Mouse (Mus musculus) Patski (cell line): ENCODE measurements around the gene Fgfr2. TPM values are rescaled to one million over a fixed set of nuclear protein-coding genes. Genes with fewer than 3 reads are reported as not detected.

Experiments
- ATAC-seq: fragments of 100-300 bp; one replicate; pipeline ENCODE4 v1.8.0; 2021
- CTCF ChIA-PET: fragments of 350-600 bp; sonication (Branson Sonifier 250); formaldehyde crosslinking; loops from one replicate; lab custom pipeline; 2022; ENCODE audit warnings: inconsistent platforms; lab: Charles Lee
- POLR2A ChIA-PET: fragments of 350-600 bp; sonication (Branson Sonifier 250); formaldehyde crosslinking; loops from one replicate; lab custom pipeline; 2022; ENCODE audit warnings: antibody characterized with exemption, inconsistent platforms; lab: Charles Lee
- DNase-seq: peaks from one replicate; pipeline ENCODE4 v3.0.0-alpha.2; 2011; ENCODE audit warnings: low read depth, low spot score
- H3K27me3 ChIP-seq: fragments of 371-371 bp; one replicate; pipeline ENCODE4 v1.5.1; 2021
- CTCF ChIP-seq: fragments of 100-300 bp; IDR thresholded peaks from one replicate; pipeline ENCODE4 v1.5.1; 2021
- in situ Hi-C: fragments of 300-500 bp; cut with MboI; formaldehyde crosslinking; loops from 3 replicates; pipeline ENCODE4 v1.11.1; 2018; ENCODE audit warnings: low pct_unique_long_range_greater_than_20kb, mixed read lengths
- polyA plus RNA-seq: library from polyadenylated mRNA; unstranded; gene quantifications from one replicate; pipeline ENCODE4 v1.2.3, GENCODE M21; 2021

The Fgfr2 gene
- polyA plus RNA-seq, 1 experiment from 2014 or later = 48.8 TPM

- ATAC-seq = peak; percentile 27
- no peak for DNase-seq
- in situ Hi-C loops = no loop called here
- CTCF ChIA-PET = interaction anchor here (1.0 to 1.4 kb wide), 3 partner anchors 9 to 85 kb away, joined by 3 to 4 read pairs (median 3); no protein-coding TSS in a partner anchor
- no peaks in the 10 kb centered on the region for H3K27me3 ChIP-seq
- POLR2A ChIA-PET = interaction anchor here (0.6 to 0.8 kb wide), 2 partner anchors 89 to 122 kb away, joined by 3 to 7 read pairs; no protein-coding TSS in a partner anchor
- no peak for TF ChIP-seq CTCF
Measured at GRCm38 (mm10) chr7:132726106-132726861, 396.9 kb downstream of the Fgfr2 start.

GRCm38 (mm10) chr7:132724501-132725062, 398.6 kb downstream of the Fgfr2 start:
- ATAC-seq = peak; percentile 3
- no peak for TF ChIP-seq CTCF
- POLR2A ChIA-PET = interaction anchor here (0.5 kb wide), 1 partner anchor 124 kb away, joined by 7 read pairs; no protein-coding TSS in a partner anchor

GRCm38 (mm10) chr7:132723906-132724305, 399.2 kb downstream of the Fgfr2 start:
- ChIA-PET POLR2A (interaction anchor here (1.2 kb wide), 1 partner anchor 10 kb away, joined by 5 read pairs; no protein-coding TSS in a partner anchor), CTCF (interaction anchor here (0.8 to 1.2 kb wide), 3 partner anchors 9 to 79 kb away, joined by 3 to 4 read pairs (median 4); no protein-coding TSS in a partner anchor)
- no peaks in the 10 kb centered on the region for H3K27me3 ChIP-seq
- no peak for TF ChIP-seq CTCF
- in situ Hi-C loops = no loop called here
- DNase-seq (peak; percentile 87), ATAC-seq (peak; percentile 64)

More at GRCm38 (mm10) chr7:132724501-132725062, 398.6 kb downstream of the Fgfr2 start:
- in situ Hi-C loops = no loop called here
- CTCF ChIA-PET = interaction anchor here (0.8 to 1.2 kb wide), 2 partner anchors 11 to 79 kb away, joined by 3 to 4 read pairs; no protein-coding TSS in a partner anchor
- no peak for DNase-seq
- no peaks in the 10 kb centered on the region for H3K27me3 ChIP-seq

- no peak for TF ChIP-seq CTCF
- no peak for ATAC-seq
- in situ Hi-C loops = no loop called here
- no peaks in the 10 kb centered on the region for H3K27me3 ChIP-seq
- ChIA-PET POLR2A (interaction anchor here (1.2 to 1.3 kb wide), 2 partner anchors 9 to 11 kb away, joined by 4 to 5 read pairs; no protein-coding TSS in a partner anchor), CTCF (interaction anchor here (1.1 kb wide), 1 partner anchor 8 kb away, joined by 4 read pairs; no protein-coding TSS in a partner anchor)
- DNase-seq = no peak
Measured at GRCm38 (mm10) chr7:132722401-132723370, 400.5 kb downstream of the Fgfr2 start.

GRCm38 (mm10) chr7:132720562-132720961, 402.6 kb downstream of the Fgfr2 start:
- TF ChIP-seq CTCF = no peak
- ATAC-seq (no peak), DNase-seq (no peak)
- in situ Hi-C loops = no loop called here
- no peaks in the 10 kb centered on the region for H3K27me3 ChIP-seq
- POLR2A ChIA-PET = interaction anchor here (0.7 to 2.0 kb wide), 2 partner anchors 12 to 93 kb away, joined by 3 to 6 read pairs; no protein-coding TSS in a partner anchor
- CTCF ChIA-PET = interaction anchor here (1.2 to 2.3 kb wide), 3 partner anchors 9 to 91 kb away, joined by 3 to 7 read pairs (median 4); no protein-coding TSS in a partner anchor

GRCm38 (mm10) chr7:132719570-132719969, 403.6 kb downstream of the Fgfr2 start:
- no peaks in the 10 kb centered on the region for H3K27me3 ChIP-seq
- DNase-seq = peak; percentile 57
- ChIA-PET POLR2A (interaction anchor here (2.0 kb wide), 1 partner anchor 13 kb away, joined by 6 read pairs; no protein-coding TSS in a partner anchor), CTCF (interaction anchor here (0.7 to 2.3 kb wide), 6 partner anchors 10 to 92 kb away, joined by 3 to 7 read pairs (median 3); no protein-coding TSS in a partner anchor)
- ATAC-seq = peak; percentile 24
- no peak for TF ChIP-seq CTCF
- in situ Hi-C loops = loop anchor here (5.0 kb wide), 1 partner anchor 83 kb away; no protein-coding TSS in a partner anchor

- POLR2A ChIA-PET = interaction anchor here (1.1 kb wide), 1 partner anchor 85 kb away, joined by 3 read pairs; no protein-coding TSS in a partner anchor
- no peak for DNase-seq
- in situ Hi-C loops = loop anchor here (5.0 kb wide), 1 partner anchor 87 kb away; no protein-coding TSS in a partner anchor
Measured at GRCm38 (mm10) chr7:132715259-132715658, 407.9 kb downstream of the Fgfr2 start.

GRCm38 (mm10) chr7:132714236-132714923, 408.8 kb downstream of the Fgfr2 start:
- ChIA-PET POLR2A (interaction anchor here (1.1 kb wide), 1 partner anchor 86 kb away, joined by 3 read pairs; no protein-coding TSS in a partner anchor), CTCF (interaction anchor here (0.7 to 1.7 kb wide), 5 partner anchors 9 to 98 kb away, joined by 3 to 4 read pairs (median 3); no protein-coding TSS in a partner anchor)
- no peak for TF ChIP-seq CTCF
- DNase-seq (peak; percentile 97), ATAC-seq (peak; percentile 95)
- H3K27me3 ChIP-seq = no peaks in the 10 kb centered on the region
- in situ Hi-C loops = no loop called here

More at GRCm38 (mm10) chr7:132715259-132715658, 407.9 kb downstream of the Fgfr2 start:
- CTCF ChIA-PET = interaction anchor here (0.7 to 1.1 kb wide), 2 partner anchors 8 to 21 kb away, joined by 3 to 4 read pairs; no protein-coding TSS in a partner anchor
- no peaks in the 10 kb centered on the region for H3K27me3 ChIP-seq
- no peak for ATAC-seq
- TF ChIP-seq CTCF = no peak
